Comparison of ENCODE assay signal across 22 mouse cellular contexts in genomic region chr1:136327638-136328037, GRCm38 (mm10). TPM values are rescaled to one million over a fixed set of nuclear protein-coding genes. Genes with fewer than 3 reads are reported as not detected.
DNase-seq lines count a peak whose midpoint lies in the region; ATAC-seq and TF ChIP-seq lines count a peak whose summit lies in the region.
"Had no signal": no experiment of that assay in that cellular context is flagged by ENCODE, and none has a peak within 500 bp of the region (broad histone marks: within the 10 kb centered on the region; RNA-seq: fewer than 3 reads in every experiment).

No protein-coding gene starts in this region.

- intact Hi-C loops in left cerebral cortex, postnatal 25 days (cut with DNase I), result no loop called here
- intact Hi-C loops in gastrocnemius, postnatal 14 days (cut with DNase I; ENCODE audit: low total_unique reads), result no loop called here

- WGBS in intestine, embryonic 15.5 days, result 53% methylated on average over 3 of the region's 3 CpGs
- WGBS in intestine, embryonic 16.5 days, result 39% methylated on average over 3 of the region's 3 CpGs
- 45% methylated on average over 3 of the region's 3 CpGs for WGBS in intestine, postnatal 0 days
- 55% methylated on average over 3 of the region's 3 CpGs for WGBS in stomach, postnatal 0 days
- WGBS in hindbrain, embryonic 10.5 days, result 93% methylated on average over 3 of the region's 3 CpGs

- H3K36me3 ChIP-seq in intestine, embryonic 15.5 days, result 0 out of 2 replicates have a peak, but pooled peaks cover 4% of the 10 kb centered on the region
- no peaks in the 10 kb centered on the region for H3K36me3 ChIP-seq in intestine, embryonic 16.5 days (ENCODE audit: control insufficient read depth, insufficient read depth, low read length)
- H3K36me3 ChIP-seq in intestine, postnatal 0 days (ENCODE audit: control insufficient read depth, insufficient read depth), result 0 out of 2 replicates have a peak, but pooled peaks cover 4% of the 10 kb centered on the region
- peaks cover 8% of the 10 kb centered on the region for H3K36me3 ChIP-seq in stomach, postnatal 0 days (ENCODE audit: control insufficient read depth, insufficient read depth, low read length)
- peaks cover 56% of the 10 kb centered on the region for H3K36me3 ChIP-seq in hindbrain, embryonic 10.5 days

- no peak overlapping the region for H3K4me3 ChIP-seq in intestine, embryonic 15.5 days (replicated peaks)
- H3K4me3 ChIP-seq in intestine, embryonic 16.5 days (ENCODE audit: low read length), result no peak overlapping the region
- H3K4me3 ChIP-seq in intestine, postnatal 0 days (ENCODE audit: low read depth, low read length), result no peak overlapping the region
- no peak overlapping the region for H3K4me3 ChIP-seq in stomach, postnatal 0 days (ENCODE audit: low read depth, low read length)
- H3K4me3 ChIP-seq in hindbrain, embryonic 10.5 days, result no peak overlapping the region

- peak; percentile 33 for DNase-seq in stomach, postnatal 0 days (ENCODE audit: low spot score)
- no peak for DNase-seq in left cerebral cortex, postnatal 25 days (ENCODE audit: low spot score in 2 of 2)
- no peak for DNase-seq in hindbrain, embryonic 10.5 days (ENCODE audit: low spot score)
- DNase-seq in gastrocnemius, postnatal 14 days, result no peak
- no peak for DNase-seq in cerebellum, adult 9-10 months
- DNase-seq: adrenal gland, adult 2 months; adrenal gland, adult 8-10 months; adrenal gland, postnatal 10 days; adrenal gland, postnatal 14 days; adrenal gland, postnatal 25 days; adrenal gland, postnatal 36 days; B cell, adult 2 months; cerebellum, adult 11 months; cerebellum, adult 11-12 months had no signal

- H3K27ac ChIP-seq in intestine, embryonic 15.5 days, result no peak overlapping the region
- H3K27ac ChIP-seq in intestine, embryonic 16.5 days (ENCODE audit: low read length), result no peak overlapping the region
- H3K27ac ChIP-seq in intestine, postnatal 0 days (ENCODE audit: low read depth, low read length), result no peak overlapping the region
- H3K27ac ChIP-seq in stomach, postnatal 0 days (replicated peaks), result no peak overlapping the region
- no peak overlapping the region for H3K27ac ChIP-seq in hindbrain, embryonic 10.5 days

- TF ChIP-seq CTCF in intestine, postnatal 0 days (IDR thresholded peaks at IDR 0.05; ENCODE audit: low read depth), result no peak
- no peak for TF ChIP-seq CTCF in stomach, postnatal 0 days (IDR thresholded peaks at IDR 0.05; ENCODE audit: low read depth)

- no peak for TF ChIP-seq EP300 in stomach, postnatal 0 days (optimal IDR thresholded peaks at IDR 0.05)

- no peak overlapping the region for H3K4me2 ChIP-seq in intestine, embryonic 15.5 days (replicated peaks)
- no peak overlapping the region for H3K4me2 ChIP-seq in intestine, embryonic 16.5 days (ENCODE audit: low read depth, low read length)
- no peak overlapping the region for H3K4me2 ChIP-seq in intestine, postnatal 0 days (replicated peaks; ENCODE audit: low read depth)
- no peak overlapping the region for H3K4me2 ChIP-seq in stomach, postnatal 0 days (replicated peaks; ENCODE audit: low read depth)

- no peak overlapping the region for H3K9ac ChIP-seq in intestine, embryonic 15.5 days
- H3K9ac ChIP-seq in intestine, embryonic 16.5 days (ENCODE audit: low read depth, low read length), result no peak overlapping the region
- no peak overlapping the region for H3K9ac ChIP-seq in intestine, postnatal 0 days (ENCODE audit: low read depth, low read length)
- no peak overlapping the region for H3K9ac ChIP-seq in stomach, postnatal 0 days (ENCODE audit: low read length)

- H3K4me1 ChIP-seq in intestine, embryonic 15.5 days (replicated peaks), result peaks cover 9% of the 10 kb centered on the region; the same call in 1 of the 2 replicates
- H3K4me1 ChIP-seq in intestine, embryonic 16.5 days (ENCODE audit: control insufficient read depth, insufficient read depth, low read length), result peaks cover 21% of the 10 kb centered on the region
- no peaks in the 10 kb centered on the region; the same call in 1 of the 2 replicates for H3K4me1 ChIP-seq in intestine, postnatal 0 days (replicated peaks; ENCODE audit: control insufficient read depth, insufficient read depth, low read length)
- H3K4me1 ChIP-seq in stomach, postnatal 0 days (replicated peaks; ENCODE audit: control insufficient read depth, insufficient read depth), result 0 out of 2 replicates have a peak, but pooled peaks cover 2% of the 10 kb centered on the region
- 0 out of 2 replicates have a peak, but pooled peaks cover 2% of the 10 kb centered on the region for H3K4me1 ChIP-seq in hindbrain, embryonic 10.5 days (replicated peaks)

- peak; percentile 83 for ATAC-seq in intestine, embryonic 15.5 days
- ATAC-seq in intestine, embryonic 16.5 days, result peak; percentile 78
- peak; percentile 56 for ATAC-seq in intestine, postnatal 0 days
- no peak for ATAC-seq in stomach, postnatal 0 days (ENCODE audit: low FRiP score, low TSS enrichment)
- ATAC-seq: activated CD4-positive, CD25-positive, alpha-beta regulatory T cell, adult 4 months; CD4-positive, CD25-positive, alpha-beta regulatory T cell, adult 4 months; Patski had no signal

- no peaks in the 10 kb centered on the region for H3K27me3 ChIP-seq in intestine, embryonic 15.5 days (replicated peaks)
- H3K27me3 ChIP-seq in intestine, embryonic 16.5 days (replicated peaks; ENCODE audit: control insufficient read depth, insufficient read depth, low read length), result no peaks in the 10 kb centered on the region
- no peaks in the 10 kb centered on the region for H3K27me3 ChIP-seq in intestine, postnatal 0 days (replicated peaks; ENCODE audit: control insufficient read depth, insufficient read depth, low read length)
- no peaks in the 10 kb centered on the region for H3K27me3 ChIP-seq in stomach, postnatal 0 days (ENCODE audit: control insufficient read depth, insufficient read depth, low read length)
- no peaks in the 10 kb centered on the region for H3K27me3 ChIP-seq in hindbrain, embryonic 10.5 days (ENCODE audit: insufficient read depth, poor library complexity, severe bottlenecking)
- H3K27me3 ChIP-seq: CH12.LX, Patski had no signal

- H3K9me3 ChIP-seq in intestine, embryonic 15.5 days, result no peaks in the 10 kb centered on the region
- H3K9me3 ChIP-seq in intestine, embryonic 16.5 days (ENCODE audit: control insufficient read depth, low read length), result no peaks in the 10 kb centered on the region
- H3K9me3 ChIP-seq in intestine, postnatal 0 days (ENCODE audit: control insufficient read depth), result no peaks in the 10 kb centered on the region
- no peaks in the 10 kb centered on the region for H3K9me3 ChIP-seq in stomach, postnatal 0 days (ENCODE audit: control insufficient read depth, low read length)
- no peaks in the 10 kb centered on the region for H3K9me3 ChIP-seq in hindbrain, embryonic 10.5 days
- H3K9me3 ChIP-seq: G1E had no signal

RNA-seq across cellular contexts. Expression of gene Camsap2, which starts 18.3 kb away (rescaled TPM):
- 6.0 and 6.9 TPM in 2 replicates for polyA plus RNA-seq in intestine, embryonic 15.5 days (2015; fragmentation: Nextera tagmentation; extraction: Ambion mirVana)
- 3.7 and 3.9 TPM in 2 replicates for polyA plus RNA-seq in intestine, embryonic 16.5 days (2015; fragmentation: Nextera tagmentation; extraction: Ambion mirVana)
- 3.3 and 3.6 TPM in 2 replicates for polyA plus RNA-seq in intestine, postnatal 0 days (2015; fragmentation: Nextera tagmentation; extraction: Ambion mirVana)
- polyA plus RNA-seq in stomach, postnatal 0 days (2015; fragmentation: Nextera tagmentation; extraction: Ambion mirVana), result 8.9 and 9.5 TPM in 2 replicates
- total RNA-seq in left cerebral cortex, postnatal 25 days (2021), result 100 to 1,000 TPM; 135 to 137 TPM
- polyA plus RNA-seq in hindbrain, embryonic 10.5 days (2016; fragmentation: Nextera tagmentation; extraction: Ambion mirVana), result 13.2 and 13.3 TPM in 2 replicates
- 10 to 100 TPM; 14.7 to 15.8 TPM for total RNA-seq in gastrocnemius, postnatal 14 days (2021)
